Mouse (Mus musculus) A20 (cell line): ENCODE results near the gene Ccdc157.
A peak's percentile ranks its signal among the peaks of the same experiment; 100 is the strongest.

Source experiments
- DNase-seq: peaks from one replicate; pipeline ENCODE4 v3.0.0-alpha.2; 2011; ENCODE audit warnings: low read depth, low spot score

The Ccdc157 gene

DNA sequence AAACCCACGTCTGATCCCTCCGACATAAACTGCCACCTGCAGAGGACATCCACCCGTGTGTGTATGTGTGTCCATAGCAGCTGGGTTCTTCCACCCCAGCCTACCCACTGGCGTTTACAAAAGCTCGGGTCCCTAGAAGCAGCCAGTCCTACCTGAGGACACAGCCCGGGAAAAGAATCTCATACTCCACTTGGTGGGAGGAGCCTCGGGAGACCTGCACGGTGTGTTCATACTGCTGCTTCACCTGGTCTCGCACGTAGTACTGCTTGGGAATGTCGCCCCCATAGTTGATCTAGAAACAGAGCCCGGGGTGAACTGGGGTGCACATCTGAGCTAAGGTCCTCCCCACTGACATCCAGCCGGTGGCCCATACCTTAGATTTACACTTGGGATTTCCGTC, 56.6 kb downstream of the Ccdc157 start:
- DNase-seq, result no peak

- DNase-seq, result no peak
These were observed 58.2 kb downstream of the Ccdc157 start for GRCm38 (mm10) chr11:4101851-4102250.

- DNase-seq, result no peak
These were observed 60.6 kb downstream of the Ccdc157 start for GRCm38 (mm10) chr11:4099447-4099846.

GRCm38 (mm10) chr11:4098816-4099215, 61.3 kb downstream of the Ccdc157 start:
- DNase-seq, result no peak

DNA sequence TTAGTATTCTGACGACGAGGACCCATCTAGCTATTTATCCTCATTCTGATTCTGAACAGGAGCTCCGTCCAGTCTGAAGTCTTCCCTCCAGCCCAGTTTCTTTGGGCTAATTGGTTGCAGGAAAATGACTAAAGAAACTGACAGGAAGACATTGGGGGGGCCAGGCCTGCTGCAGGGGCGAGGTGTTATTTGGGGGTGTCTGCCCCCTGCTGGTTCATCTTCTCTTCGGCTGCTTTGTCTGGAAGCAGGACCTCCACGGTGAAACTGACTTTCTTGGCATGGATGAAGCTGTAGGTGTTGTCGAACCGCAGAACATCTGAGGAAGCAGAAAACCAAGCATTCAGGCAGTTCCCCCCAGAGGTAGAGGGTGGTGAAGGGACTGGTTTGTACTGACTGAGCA, 62.0 kb downstream of the Ccdc157 start:
- peak; percentile 45 for DNase-seq

- DNase-seq, result no peak
These were observed 62.9 kb downstream of the Ccdc157 start for GRCm38 (mm10) chr11:4097091-4097621.

DNA sequence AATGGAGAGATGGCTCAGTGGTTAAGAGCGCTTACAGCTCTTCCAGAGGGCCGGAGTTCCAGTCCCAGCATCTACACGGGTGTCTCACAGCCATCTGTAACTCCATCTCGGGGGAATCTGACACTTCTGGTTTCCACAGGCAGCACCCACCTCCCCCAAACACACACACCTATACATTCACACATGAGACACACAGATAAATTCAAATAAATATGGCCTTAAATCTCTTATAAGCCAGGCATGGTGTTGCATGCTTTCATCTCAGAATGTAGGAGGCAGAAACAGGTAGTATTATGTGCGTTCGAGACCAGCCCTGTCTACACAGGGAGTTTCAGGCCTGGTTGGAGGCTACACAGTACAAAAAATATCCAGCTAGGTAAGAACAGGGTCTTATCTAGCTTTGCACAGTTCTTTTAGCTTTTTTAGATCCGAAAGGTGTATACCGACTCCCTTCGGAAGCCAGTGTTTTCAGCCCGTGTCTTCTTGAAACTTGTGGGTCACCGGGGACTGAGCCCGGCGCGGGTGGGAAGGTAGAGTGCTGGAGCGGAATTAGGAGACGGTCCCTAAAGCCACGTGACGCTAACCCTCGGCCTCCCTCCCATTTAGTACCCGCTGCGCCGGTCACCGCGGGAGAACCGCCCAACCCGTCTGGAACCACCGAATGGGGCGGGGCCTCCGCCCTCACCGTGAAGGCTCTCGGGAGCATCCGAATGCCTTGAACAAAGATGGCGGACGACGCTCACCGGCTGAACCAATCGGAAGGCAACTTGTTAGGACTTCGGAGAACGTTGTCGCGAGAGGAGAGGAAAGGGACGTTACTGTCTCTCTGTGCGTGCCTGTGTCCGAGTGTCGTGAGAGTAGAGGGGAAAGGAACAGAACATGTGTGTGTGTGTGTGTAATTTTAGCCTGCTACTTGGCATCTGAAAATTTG, 63.8 kb downstream of the Ccdc157 start:
- DNase-seq, result peak; percentile 100

DNA sequence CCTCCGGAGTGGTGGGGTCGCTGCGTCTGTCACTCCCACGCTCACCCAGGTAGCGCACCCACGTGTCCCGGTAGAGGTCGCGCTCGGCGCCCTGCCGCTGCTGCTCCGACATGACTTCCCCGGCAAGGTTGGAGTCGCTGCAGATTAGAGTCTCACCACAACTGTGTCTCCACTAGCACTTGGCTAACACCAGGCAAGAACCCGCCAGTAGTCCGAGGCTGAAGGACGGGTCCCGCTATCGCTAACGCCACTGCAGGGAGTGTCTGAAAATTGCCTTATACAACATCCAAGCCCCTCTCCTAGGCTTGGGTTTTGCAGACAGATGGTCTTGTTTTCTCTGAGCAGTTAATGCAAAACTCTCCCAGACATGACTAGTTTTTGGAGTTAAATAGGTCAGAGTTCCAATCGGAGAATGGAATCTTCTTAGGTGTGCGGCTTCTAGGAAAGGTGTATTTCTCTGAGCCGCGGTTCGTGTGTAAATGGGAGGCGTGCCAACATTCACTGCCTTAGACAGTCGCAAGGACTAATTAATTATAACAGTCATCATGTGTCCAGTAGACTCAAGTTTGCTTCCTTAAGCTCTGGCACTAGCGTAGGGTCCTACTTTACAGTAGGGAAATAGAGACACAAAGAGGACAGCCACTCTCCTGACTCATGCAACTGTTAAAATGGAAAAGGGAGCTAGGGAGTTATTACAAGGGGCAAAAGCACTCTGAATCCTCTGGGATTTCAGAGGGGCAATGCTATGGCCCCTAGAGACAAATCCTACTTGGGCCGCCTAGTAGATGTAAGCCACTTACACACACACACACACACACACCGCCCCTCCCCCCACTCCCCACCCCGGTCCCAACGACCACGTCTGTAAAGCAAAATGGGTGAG, 64.7 kb downstream of the Ccdc157 start, which contains the start of gene Mtfp1:
Gene Mtfp1 (minus strand): TSS at position 275 of the 883 bp plus-strand sequence.
- DNase-seq, result peak; percentile 77

DNA sequence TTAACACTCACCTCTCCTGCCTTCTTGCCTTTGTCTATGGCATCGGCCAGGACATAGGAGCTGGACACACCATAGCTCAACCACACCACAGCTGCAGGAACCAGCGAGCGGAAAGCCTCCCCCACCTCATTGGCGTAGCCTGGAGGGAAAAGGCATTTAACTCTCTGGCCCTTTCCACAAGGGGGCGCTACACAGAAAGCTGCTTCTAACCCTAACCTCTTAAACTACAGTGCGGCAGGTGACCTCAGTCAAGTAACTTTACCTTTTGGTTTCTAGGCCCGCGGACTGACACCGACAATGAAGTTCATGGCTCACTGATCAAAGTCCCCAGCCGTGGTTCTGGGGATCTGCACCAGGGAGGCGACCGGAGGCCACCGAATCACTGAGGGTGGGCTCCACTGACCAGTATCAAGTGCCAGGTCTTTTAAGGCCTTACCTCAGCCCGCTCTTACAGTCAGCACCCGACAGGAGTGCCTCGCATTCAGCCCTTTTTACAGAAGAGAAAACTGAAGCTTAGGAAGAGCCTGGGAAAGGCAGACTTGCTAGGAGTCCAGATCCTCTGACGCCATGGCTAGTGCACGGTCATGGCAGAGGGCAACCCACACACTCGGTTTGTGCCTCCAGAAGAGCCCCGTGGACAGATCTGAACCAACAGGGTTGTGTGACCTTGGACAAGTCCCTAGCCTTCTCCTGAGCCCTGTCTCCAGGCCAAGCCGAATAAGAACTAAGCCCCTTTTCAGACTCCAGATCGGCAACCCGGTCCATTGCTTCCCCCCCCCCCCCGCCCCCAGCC, 65.5 kb downstream of the Ccdc157 start:
- peak; percentile 92 for DNase-seq

- DNase-seq, result no peak
These were observed 66.4 kb downstream of the Ccdc157 start for GRCm38 (mm10) chr11:4093459-4094377.
